In the genomic region with DNA sequence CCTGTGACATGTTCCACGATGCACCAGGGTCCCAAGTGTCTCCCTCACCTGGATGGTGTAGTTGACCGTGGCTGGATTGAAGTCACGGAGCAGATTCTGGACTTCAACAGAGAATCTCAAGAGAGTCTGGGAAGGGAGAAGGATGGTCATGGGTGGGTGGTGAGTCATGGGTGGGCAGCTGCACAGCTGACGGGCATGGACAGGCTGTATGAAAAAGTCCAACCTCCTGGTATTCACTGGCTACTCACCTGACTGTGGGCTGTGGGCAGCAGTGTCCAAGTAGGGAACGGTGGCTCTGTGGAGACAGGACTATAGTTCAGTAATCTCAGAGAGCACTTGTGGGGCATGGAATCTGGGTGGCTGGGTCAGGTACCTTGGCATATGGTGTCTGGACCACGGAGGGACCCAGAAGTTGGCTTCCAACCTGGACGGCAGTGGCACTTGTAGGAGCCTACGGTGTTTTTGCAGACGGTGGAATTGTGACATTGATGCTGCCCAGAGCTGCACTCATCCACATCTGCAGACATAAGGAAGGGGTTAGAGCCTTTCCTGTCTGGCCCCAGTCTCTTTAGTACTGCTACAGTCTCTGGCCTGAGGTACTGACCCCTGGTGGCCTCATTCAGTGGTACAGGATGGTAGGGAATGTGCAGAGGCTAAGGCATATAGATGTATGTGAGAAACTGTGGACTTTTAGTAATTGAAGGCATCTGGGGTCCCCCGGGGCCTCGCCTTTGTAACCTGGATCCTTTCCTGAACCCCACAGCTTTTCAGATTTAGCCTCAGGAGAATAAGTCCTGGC, we compare ENCODE assay signal across 8 mouse cellular contexts. TPM values are rescaled to one million over a fixed set of nuclear protein-coding genes. Genes with fewer than 3 reads are reported as not detected.
DNase-seq lines count a peak whose midpoint lies in the region; ATAC-seq and TF ChIP-seq lines count a peak whose summit lies in the region.

No protein-coding gene starts in this region.

- H3K4me1 ChIP-seq in testis, adult 2 months (ENCODE audit: control insufficient read depth, insufficient read depth, low read length): no peaks in the 10 kb centered on the region; the same call in 1 of the 2 replicates
- H3K4me1 ChIP-seq in intestine, postnatal 0 days (replicated peaks; ENCODE audit: control insufficient read depth, insufficient read depth, low read length): no peaks in the 10 kb centered on the region
- H3K4me1 ChIP-seq in small intestine, adult 2 months (ENCODE audit: control insufficient read depth, insufficient read depth, insufficient read length, low read length): no peaks in the 10 kb centered on the region

- no peak overlapping the region for H3K9ac ChIP-seq in intestine, postnatal 0 days (ENCODE audit: low read depth, low read length)

- H3K36me3 ChIP-seq in testis, adult 2 months (ENCODE audit: control insufficient read depth, insufficient read depth, low read length): no peaks in the 10 kb centered on the region
- peaks cover 60% of the 10 kb centered on the region for H3K36me3 ChIP-seq in intestine, postnatal 0 days (ENCODE audit: control insufficient read depth, insufficient read depth)
- H3K36me3 ChIP-seq in small intestine, adult 2 months (ENCODE audit: control insufficient read depth, insufficient read depth, low read length): peaks cover 54% of the 10 kb centered on the region

- H3K9me3 ChIP-seq in intestine, postnatal 0 days (ENCODE audit: control insufficient read depth): no peaks in the 10 kb centered on the region

- TF ChIP-seq POLR2A in testis, adult 2 months (IDR thresholded peaks at IDR 0.05; ENCODE audit: control insufficient read depth, low read depth, low read length): no peak
- TF ChIP-seq POLR2A in small intestine, adult 2 months (IDR thresholded peaks at IDR 0.05; ENCODE audit: low read depth, low read length): no peak

- H3K4me3 ChIP-seq in testis, adult 2 months (ENCODE audit: control insufficient read depth, low read depth, low read length): no peak overlapping the region
- H3K4me3 ChIP-seq in intestine, postnatal 0 days (ENCODE audit: low read depth, low read length): no peak overlapping the region
- H3K4me3 ChIP-seq in small intestine, adult 2 months (ENCODE audit: low read depth, low read length): no peak overlapping the region

- peak; percentile 23; the same call in 1 of the 2 replicates for TF ChIP-seq CTCF in testis, adult 2 months (IDR thresholded peaks at IDR 0.05; ENCODE audit: control insufficient read depth, insufficient read depth, insufficient replicate concordance, low read depth, low read length)
- TF ChIP-seq CTCF in intestine, postnatal 0 days (IDR thresholded peaks at IDR 0.05; ENCODE audit: low read depth): peak; percentile 81
- TF ChIP-seq CTCF in small intestine, adult 2 months (IDR thresholded peaks at IDR 0.05; ENCODE audit: extremely low read depth, insufficient read length, insufficient replicate concordance, low read depth, low read length): peak; percentile 53; the same call in 1 of the 2 replicates

- 70% methylated on average over 11 of the region's 11 CpGs for WGBS in intestine, postnatal 0 days
- 83% methylated on average over 11 of the region's 11 CpGs for WGBS in small intestine, adult 2 months

- no peak for ATAC-seq in intestine, postnatal 0 days

- H3K27me3 ChIP-seq in testis, adult 2 months (ENCODE audit: control insufficient read depth, insufficient read depth, low read length): no peaks in the 10 kb centered on the region
- H3K27me3 ChIP-seq in intestine, postnatal 0 days (replicated peaks; ENCODE audit: control insufficient read depth, insufficient read depth, low read length): no peaks in the 10 kb centered on the region
- no peaks in the 10 kb centered on the region for H3K27me3 ChIP-seq in small intestine, adult 2 months (ENCODE audit: control insufficient read depth, insufficient read depth, low read length)

- no peak overlapping the region for H3K27ac ChIP-seq in testis, adult 2 months (ENCODE audit: control insufficient read depth, insufficient read depth, low read depth, low read length)
- H3K27ac ChIP-seq in intestine, postnatal 0 days (ENCODE audit: low read depth, low read length): no peak overlapping the region
- H3K27ac ChIP-seq in small intestine, adult 2 months (ENCODE audit: insufficient read depth, low read depth, low read length): no peak overlapping the region

- intact Hi-C loops in gastrocnemius, postnatal 14 days (cut with DNase I; ENCODE audit: low total_unique reads): loop anchor here (10.0 kb wide), 1 partner anchor 64 kb away; a partner anchor contains a TSS

- H3K4me2 ChIP-seq in intestine, postnatal 0 days (replicated peaks; ENCODE audit: low read depth): no peak overlapping the region

- peak; percentile 38 for DNase-seq in gastrocnemius, postnatal 14 days
- DNase-seq in gastrocnemius, postnatal 4 days (ENCODE audit: low spot score in 2 of 2): no peak
- no peak for DNase-seq in testis, postnatal 14 days (ENCODE audit: low spot score)
- no peak for DNase-seq in right cerebral cortex, postnatal 25 days
- no peak for DNase-seq in urinary bladder, postnatal 10 days (ENCODE audit: low spot score)

RNA-seq across cellular contexts. Expression of a gene that starts 11.9 kb away (rescaled TPM):
- total RNA-seq in gastrocnemius, postnatal 14 days (2021): 10 to 100 TPM; 31.6 to 40.0 TPM
- 10 to 100 TPM; 82.7 to 83.4 TPM for total RNA-seq in gastrocnemius, postnatal 4 days (2021)
- 6.1 and 13.1 TPM in 2 replicates for polyA plus RNA-seq in testis, adult 2 months (2012; rRNA removed)
- 17.2 and 17.6 TPM in 2 replicates for polyA plus RNA-seq in intestine, postnatal 0 days (2015; fragmentation: Nextera tagmentation; extraction: Ambion mirVana)
- 23.7 and 43.2 TPM in 2 replicates for polyA plus RNA-seq in small intestine, adult 2 months (2012; rRNA removed)

RNA-seq across cellular contexts. Expression of a gene that starts 14.2 kb away (rescaled TPM):
- 10 to 100 TPM; 11.0 to 14.7 TPM for total RNA-seq in gastrocnemius, postnatal 14 days (2021)
- 10 to 100 TPM; 26.1 to 27.5 TPM for total RNA-seq in gastrocnemius, postnatal 4 days (2021)
- 101 and 105 TPM in 2 replicates for polyA plus RNA-seq in testis, adult 2 months (2012; rRNA removed)
- 69.8 and 75.5 TPM in 2 replicates for polyA plus RNA-seq in intestine, postnatal 0 days (2015; fragmentation: Nextera tagmentation; extraction: Ambion mirVana)
- polyA plus RNA-seq in small intestine, adult 2 months (2012; rRNA removed): 26.5 and 39.2 TPM in 2 replicates

RNA-seq across cellular contexts. Expression of a gene that starts 30.2 kb away (rescaled TPM):
- 10 to 100 TPM; 52.5 to 52.6 TPM for total RNA-seq in gastrocnemius, postnatal 14 days (2021)
- total RNA-seq in gastrocnemius, postnatal 4 days (2021): 10 to 100 TPM; 56.6 to 60.0 TPM
- 13.3 and 16.6 TPM in 2 replicates for polyA plus RNA-seq in testis, adult 2 months (2012; rRNA removed)
- 37.0 and 40.2 TPM in 2 replicates for polyA plus RNA-seq in intestine, postnatal 0 days (2015; fragmentation: Nextera tagmentation; extraction: Ambion mirVana)
- 59.5 and 117 TPM in 2 replicates for polyA plus RNA-seq in small intestine, adult 2 months (2012; rRNA removed)

Comparison
In these comparisons a context has a peak if more than half of its experiments do, and no peak if none do; other contexts are left out.
1. CTCF ChIP-seq: peak in every context shown above with its lines; median percentile 81 in intestine, postnatal 0 days; 53 in small intestine, adult 2 months; 23 in testis, adult 2 months.